Mouse (Mus musculus) urinary bladder, postnatal 4 days (tissue): ENCODE results near the gene Padi4.

ENCODE experiments used
- DNase-seq, 2 experiments: peaks; one replicate each; pipeline ENCODE4 v3.0.0; 2021 to 2022; ENCODE audit warnings: low spot score in 2 of 2

Padi4 gene

GRCm38 (mm10) chr4:140788264-140788663 lies 14.2 kb upstream of the Padi4 start:
- no peak for DNase-seq

- DNase-seq = no peak
These were observed 13.4 kb upstream of the Padi4 start for GRCm38 (mm10) chr4:140787414-140787813.

- DNase-seq = no peak
These were observed 11.2 kb upstream of the Padi4 start for GRCm38 (mm10) chr4:140785217-140785616.

GRCm38 (mm10) chr4:140784292-140784945 lies 10.4 kb upstream of the Padi4 start:
- no peak for DNase-seq

- no peak for DNase-seq
These were observed 8.8 kb upstream of the Padi4 start for GRCm38 (mm10) chr4:140782821-140783220.

- no peak for DNase-seq
These were observed 6.5 kb upstream of the Padi4 start for GRCm38 (mm10) chr4:140780507-140780906.

GRCm38 (mm10) chr4:140779803-140780397 lies 5.9 kb upstream of the Padi4 start:
- no peak for DNase-seq

GRCm38 (mm10) chr4:140776623-140777022 lies 2.6 kb upstream of the Padi4 start:
- DNase-seq = no peak

GRCm38 (mm10) chr4:140775876-140776275 lies 1.8 kb upstream of the Padi4 start:
- no peak for DNase-seq

- no peak for DNase-seq
These were observed 857 bp upstream of the Padi4 start for GRCm38 (mm10) chr4:140774893-140775292.

- no peak for DNase-seq
These were observed 2.9 kb downstream of the Padi4 start for GRCm38 (mm10) chr4:140771091-140771490.

GRCm38 (mm10) chr4:140770433-140770832 lies 3.6 kb downstream of the Padi4 start:
- DNase-seq = no peak

GRCm38 (mm10) chr4:140768973-140769372 lies 5.1 kb downstream of the Padi4 start:
- no peak for DNase-seq

GRCm38 (mm10) chr4:140765936-140766335 lies 8.1 kb downstream of the Padi4 start:
- no peak for DNase-seq

GRCm38 (mm10) chr4:140763158-140763557 lies 10.9 kb downstream of the Padi4 start:
- no peak for DNase-seq

- no peak for DNase-seq
These were observed 12.4 kb downstream of the Padi4 start for GRCm38 (mm10) chr4:140761601-140762000.

- DNase-seq = no peak
These were observed 18.2 kb downstream of the Padi4 start for GRCm38 (mm10) chr4:140755811-140756210.

- DNase-seq = no peak
These were observed 20.7 kb downstream of the Padi4 start for GRCm38 (mm10) chr4:140753366-140753765.

- DNase-seq = no peak
These were observed 23.7 kb downstream of the Padi4 start for GRCm38 (mm10) chr4:140750328-140750727.

- no peak for DNase-seq
These were observed 26.1 kb downstream of the Padi4 start for GRCm38 (mm10) chr4:140747978-140748377.

- DNase-seq = no peak
These were observed 29.4 kb downstream of the Padi4 start for GRCm38 (mm10) chr4:140744654-140745053.

- no peak for DNase-seq
These were observed 30.9 kb downstream of the Padi4 start for GRCm38 (mm10) chr4:140743086-140743485.

GRCm38 (mm10) chr4:140742543-140742942 lies 31.5 kb downstream of the Padi4 start, which contains the start of gene Padi6:
Padi6 (minus strand) TSS chr4:140742643.
- no peak for DNase-seq

- no peak for DNase-seq
These were observed 32.6 kb downstream of the Padi4 start for GRCm38 (mm10) chr4:140741401-140741800.
